Mouse (Mus musculus): ENCODE measurements around the gene Kcnn3. TPM values are rescaled to one million over a fixed set of nuclear protein-coding genes. Genes with fewer than 3 reads are reported as not detected.

The Kcnn3 gene
- polyA plus RNA-seq, 1 experiment: not detected

DNA sequence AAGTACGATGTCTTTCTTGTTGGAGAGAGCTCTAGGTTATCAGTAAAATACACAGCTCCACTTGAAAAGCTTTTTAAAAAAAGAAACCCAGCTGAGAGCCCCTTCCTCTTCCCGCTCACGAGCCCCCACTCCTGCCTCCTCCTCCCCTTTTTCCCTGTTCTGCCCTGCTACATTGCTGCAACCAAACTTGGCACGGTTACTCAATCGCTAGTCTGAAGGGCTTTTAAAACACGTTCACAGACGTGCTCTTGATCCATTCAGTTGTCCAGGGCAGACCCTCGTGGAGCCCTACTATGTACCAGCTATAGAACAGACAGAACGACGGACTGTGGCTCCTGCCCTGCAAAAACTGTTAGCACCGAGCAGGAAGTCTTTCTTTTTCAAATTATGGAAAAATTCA lies 72.8 kb downstream of the Kcnn3 start:
- Histone ChIP-seq H3K4me3 (replicated peaks) (no peak overlapping the region), H3K9me3 (no peaks in the 10 kb centered on the region), H3K27me3 (replicated peaks) (peaks cover 65% of the 10 kb centered on the region), H3K36me3 (replicated peaks; ENCODE audit: low read length) (no peaks in the 10 kb centered on the region), H3K4me1 (0 out of 2 replicates have a peak, but pooled peaks cover 3% of the 10 kb centered on the region)
- no peak for TF ChIP-seq GATA1 (IDR thresholded peaks at IDR 0.05; ENCODE audit: borderline replicate concordance, low read length)
- no peak for TF ChIP-seq FLI1 (IDR thresholded peaks at IDR 0.05; ENCODE audit: low read length)

- Histone ChIP-seq H3K4me1 (0 out of 2 replicates have a peak, but pooled peaks cover 3% of the 10 kb centered on the region), H3K36me3 (replicated peaks; ENCODE audit: low read length) (no peaks in the 10 kb centered on the region), H3K9me3 (peaks cover 2% of the 10 kb centered on the region; the same call in 1 of the 2 replicates), H3K4me3 (replicated peaks) (no peak overlapping the region), H3K27me3 (replicated peaks) (peaks cover 66% of the 10 kb centered on the region)
- TF ChIP-seq GATA1 (IDR thresholded peaks at IDR 0.05; ENCODE audit: borderline replicate concordance, low read length) (no peak), FLI1 (IDR thresholded peaks at IDR 0.05; ENCODE audit: low read length) (no peak)
Measured at GRCm38 (mm10) chr3:89593524-89593923, 73.6 kb downstream of the Kcnn3 start.

DNA sequence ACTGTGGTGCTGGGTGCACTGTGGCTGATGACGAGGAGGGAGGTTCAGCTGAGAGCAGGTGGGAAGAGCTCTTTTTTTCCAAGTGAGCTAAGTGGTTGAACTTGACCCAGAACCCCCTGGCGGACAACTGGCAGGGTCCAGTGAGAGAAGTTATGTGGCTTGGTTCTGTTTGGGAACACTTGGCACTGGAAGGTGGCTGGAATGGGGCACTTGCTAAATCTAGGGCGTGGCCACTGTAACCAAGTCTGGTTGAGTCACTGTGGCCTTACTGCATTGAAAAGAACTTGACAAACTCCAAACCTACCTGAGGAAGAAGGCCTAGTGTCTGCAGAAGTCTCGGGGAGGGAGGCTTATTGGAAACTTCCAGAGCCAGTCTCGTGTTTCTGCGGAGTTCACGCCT lies 78.4 kb downstream of the Kcnn3 start:
- peaks cover 15% of the 10 kb centered on the region for H3K9me3 ChIP-seq
- peaks cover 47% of the 10 kb centered on the region for H3K27me3 ChIP-seq (replicated peaks)
- no peaks in the 10 kb centered on the region for H3K36me3 ChIP-seq (replicated peaks; ENCODE audit: low read length)
- no peak overlapping the region for H3K4me3 ChIP-seq (replicated peaks)
- TF ChIP-seq FLI1 (IDR thresholded peaks at IDR 0.05; ENCODE audit: low read length): no peak
- no peak for TF ChIP-seq GATA1 (IDR thresholded peaks at IDR 0.05; ENCODE audit: borderline replicate concordance, low read length)
- no peaks in the 10 kb centered on the region for H3K4me1 ChIP-seq

GRCm38 (mm10) chr3:89598967-89599366 lies 79.0 kb downstream of the Kcnn3 start:
- TF ChIP-seq GATA1 (IDR thresholded peaks at IDR 0.05; ENCODE audit: borderline replicate concordance, low read length) (no peak), FLI1 (IDR thresholded peaks at IDR 0.05; ENCODE audit: low read length) (no peak)
- H3K27me3 ChIP-seq (replicated peaks): peaks cover 46% of the 10 kb centered on the region
- H3K4me3 ChIP-seq (replicated peaks): no peak overlapping the region

DNA sequence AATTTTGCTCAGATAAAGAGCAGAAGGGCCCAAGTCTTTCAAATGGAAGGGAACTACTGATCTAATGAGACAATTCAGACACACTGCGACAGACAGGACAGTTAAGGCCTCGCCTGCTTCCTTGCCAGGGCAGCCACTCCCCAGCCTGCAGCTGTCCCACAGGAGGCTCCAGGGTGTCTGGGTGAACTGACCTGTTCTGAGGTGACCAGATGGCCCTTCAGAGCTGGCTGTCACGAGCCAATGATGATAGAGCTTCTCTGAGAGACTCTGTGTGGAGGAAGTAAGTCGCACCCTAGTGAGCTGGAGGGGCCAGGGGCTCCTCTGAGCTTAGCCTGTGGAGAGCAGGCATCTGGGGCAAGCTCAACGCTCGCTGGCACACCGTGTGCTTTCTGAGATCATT lies 81.1 kb downstream of the Kcnn3 start:
- no peak for TF ChIP-seq FLI1 (IDR thresholded peaks at IDR 0.05; ENCODE audit: low read length)
- no peak for TF ChIP-seq GATA1 (IDR thresholded peaks at IDR 0.05; ENCODE audit: borderline replicate concordance, low read length)
- Histone ChIP-seq H3K27me3 (replicated peaks) (peaks cover 47% of the 10 kb centered on the region), H3K4me3 (replicated peaks) (no peak overlapping the region), H3K4me1 (no peaks in the 10 kb centered on the region), H3K36me3 (replicated peaks; ENCODE audit: low read length) (no peaks in the 10 kb centered on the region), H3K9me3 (peaks cover 15% of the 10 kb centered on the region)

More at GRCm38 (mm10) chr3:89598967-89599366, 79.0 kb downstream of the Kcnn3 start:
- Histone ChIP-seq H3K36me3 (replicated peaks; ENCODE audit: low read length) (no peaks in the 10 kb centered on the region), H3K4me1 (no peaks in the 10 kb centered on the region), H3K9me3 (peaks cover 15% of the 10 kb centered on the region)

GRCm38 (mm10) chr3:89603300-89603699 lies 83.3 kb downstream of the Kcnn3 start:
- peaks cover 60% of the 10 kb centered on the region for H3K27me3 ChIP-seq (replicated peaks)
- H3K36me3 ChIP-seq (replicated peaks; ENCODE audit: low read length): no peaks in the 10 kb centered on the region
- peaks cover 15% of the 10 kb centered on the region for H3K9me3 ChIP-seq
- TF ChIP-seq GATA1 (IDR thresholded peaks at IDR 0.05; ENCODE audit: borderline replicate concordance, low read length): no peak
- no peak for TF ChIP-seq FLI1 (IDR thresholded peaks at IDR 0.05; ENCODE audit: low read length)
- H3K4me3 ChIP-seq (replicated peaks): no peak overlapping the region
- H3K4me1 ChIP-seq: no peaks in the 10 kb centered on the region

- Histone ChIP-seq H3K27me3 (replicated peaks) (peaks cover 68% of the 10 kb centered on the region), H3K36me3 (replicated peaks; ENCODE audit: low read length) (no peaks in the 10 kb centered on the region), H3K4me1 (no peaks in the 10 kb centered on the region), H3K4me3 (replicated peaks) (no peak overlapping the region), H3K9me3 (no peaks in the 10 kb centered on the region)
- no peak for TF ChIP-seq FLI1 (IDR thresholded peaks at IDR 0.05; ENCODE audit: low read length)
- no peak for TF ChIP-seq GATA1 (IDR thresholded peaks at IDR 0.05; ENCODE audit: borderline replicate concordance, low read length)
Measured at GRCm38 (mm10) chr3:89605235-89605634, 85.3 kb downstream of the Kcnn3 start.

GRCm38 (mm10) chr3:89607327-89607726 lies 87.4 kb downstream of the Kcnn3 start:
- Histone ChIP-seq H3K4me3 (replicated peaks) (no peak overlapping the region), H3K4me1 (no peaks in the 10 kb centered on the region), H3K9me3 (no peaks in the 10 kb centered on the region), H3K27me3 (replicated peaks) (peaks cover 72% of the 10 kb centered on the region), H3K36me3 (replicated peaks; ENCODE audit: low read length) (no peaks in the 10 kb centered on the region)
- TF ChIP-seq GATA1 (IDR thresholded peaks at IDR 0.05; ENCODE audit: borderline replicate concordance, low read length) (no peak), FLI1 (IDR thresholded peaks at IDR 0.05; ENCODE audit: low read length) (no peak)

GRCm38 (mm10) chr3:89612048-89612447 lies 92.1 kb downstream of the Kcnn3 start:
- TF ChIP-seq GATA1 (IDR thresholded peaks at IDR 0.05; ENCODE audit: borderline replicate concordance, low read length) (no peak), FLI1 (IDR thresholded peaks at IDR 0.05; ENCODE audit: low read length) (no peak)
- Histone ChIP-seq H3K9me3 (no peaks in the 10 kb centered on the region), H3K4me1 (no peaks in the 10 kb centered on the region), H3K27me3 (replicated peaks) (peaks cover 51% of the 10 kb centered on the region), H3K4me3 (replicated peaks) (no peak overlapping the region), H3K36me3 (replicated peaks; ENCODE audit: low read length) (no peaks in the 10 kb centered on the region)

DNA sequence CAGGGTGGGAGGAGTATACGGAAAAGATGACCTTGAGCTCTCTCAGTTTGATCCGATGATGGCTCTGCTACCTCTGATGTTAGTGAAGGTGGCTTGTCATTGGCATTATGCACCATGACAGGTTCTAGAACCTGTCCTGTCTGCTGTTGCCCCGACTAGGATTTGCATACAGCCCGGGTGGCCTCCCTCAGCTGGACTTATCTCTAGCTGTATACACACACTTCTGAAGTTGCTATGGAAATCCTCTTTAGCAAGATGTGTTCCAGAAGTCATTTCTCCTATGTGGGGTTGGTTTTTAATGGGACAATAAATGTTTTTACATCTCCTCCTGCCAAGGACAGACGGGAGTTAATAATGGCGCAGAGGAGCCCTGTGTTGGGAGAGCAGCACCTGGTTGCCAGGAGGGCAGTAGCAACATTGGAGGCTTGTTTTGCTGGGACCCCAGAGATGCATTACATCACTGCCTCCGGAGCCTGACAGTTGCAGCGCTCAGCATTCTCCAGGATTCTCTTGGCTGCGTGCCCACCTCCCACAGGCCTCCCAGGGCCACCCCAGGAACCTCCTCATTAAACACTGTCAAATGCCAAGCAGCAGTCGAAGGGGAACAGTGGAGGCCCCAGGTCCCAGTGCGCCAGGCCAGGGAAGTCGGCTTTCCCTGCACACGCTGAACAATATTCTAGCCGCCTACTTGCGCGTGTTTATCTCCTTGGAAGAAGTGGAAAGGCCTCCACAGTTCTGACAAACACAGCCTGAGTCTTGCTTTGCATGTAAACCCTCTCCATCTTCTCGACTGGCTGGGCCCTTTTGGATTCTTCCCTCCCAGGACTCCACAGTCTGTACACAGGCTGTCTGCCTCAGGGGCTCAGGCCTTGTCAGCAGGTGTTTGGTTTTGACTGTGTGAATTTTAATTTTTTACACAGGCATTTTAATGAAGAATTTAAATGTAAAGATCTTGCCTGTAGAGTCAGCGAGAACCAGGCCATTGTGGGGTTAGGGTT lies 93.9 kb downstream of the Kcnn3 start:
- Histone ChIP-seq H3K4me3 (replicated peaks) (no peak overlapping the region), H3K9me3 (no peaks in the 10 kb centered on the region), H3K4me1 (no peaks in the 10 kb centered on the region), H3K27me3 (replicated peaks) (peaks cover 38% of the 10 kb centered on the region), H3K36me3 (replicated peaks; ENCODE audit: low read length) (no peaks in the 10 kb centered on the region)
- TF ChIP-seq FLI1 (IDR thresholded peaks at IDR 0.05; ENCODE audit: low read length) (no peak), GATA1 (IDR thresholded peaks at IDR 0.05; ENCODE audit: borderline replicate concordance, low read length) (no peak)

Measured in megakaryocyte, embryonic 14.5 days (primary cell).